Mouse (Mus musculus): ENCODE measurements at regions not wholly inside any gene's neighbourhood (a gene's known extent, or its start where the extent isn't known, plus 50 kb on each side); places are given as distances from the start of the nearest gene placed in this dataset.

- TF ChIP-seq CTCF (IDR thresholded peaks at IDR 0.05; ENCODE audit: low read depth, low read length) = no peak
- TF ChIP-seq POLR2A (IDR thresholded peaks at IDR 0.05; ENCODE audit: insufficient read depth, low read length) = no peak
These were observed 112.7 kb upstream of the Ednra start for GRCm38 (mm10) chr8:77836902-77837489.

All from ES-Bruce4 (cell line).